Comparison of ENCODE assay signal across 8 mouse cellular contexts in the genomic region with DNA sequence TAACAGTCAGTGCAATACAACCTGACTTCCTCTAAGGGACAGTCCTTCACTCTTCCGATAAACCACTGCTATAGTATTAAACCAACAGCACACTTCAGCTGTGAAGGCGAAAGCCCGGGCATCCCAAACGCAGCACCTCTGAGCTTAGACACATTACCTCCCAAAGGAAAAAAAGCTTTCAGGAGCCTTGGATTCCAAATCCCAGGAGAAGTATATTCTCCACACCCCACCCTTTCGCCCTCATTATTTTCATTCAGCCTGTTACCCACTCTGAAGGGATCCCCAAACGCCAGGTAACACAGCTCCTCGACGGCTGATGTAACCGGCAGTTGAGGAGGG. TPM values are rescaled to one million over a fixed set of nuclear protein-coding genes. Genes with fewer than 3 reads are reported as not detected.
A peak's percentile ranks its signal among the peaks of the same experiment; 100 is the strongest.
DNase-seq lines count a peak whose midpoint lies in the region; ATAC-seq and TF ChIP-seq lines count a peak whose summit lies in the region.

No protein-coding gene starts in this region.

- 4% methylated on average over 9 of the region's 9 CpGs for WGBS in lung, postnatal 0 days
- 7% methylated on average over 9 of the region's 9 CpGs for WGBS in limb, embryonic 11.5 days
- 2% methylated on average over 9 of the region's 9 CpGs for WGBS in olfactory bulb, adult 2 months

- 0 out of 2 replicates have a peak, but pooled peaks cover 3% of the 10 kb centered on the region for H3K4me1 ChIP-seq in lung, postnatal 0 days (ENCODE audit: insufficient read depth, low read depth, low read length)
- peaks cover 46% of the 10 kb centered on the region for H3K4me1 ChIP-seq in erythroblast, embryonic 14.5 days (ENCODE audit: control insufficient read depth)
- H3K4me1 ChIP-seq in limb, embryonic 11.5 days (ENCODE audit: control insufficient read depth, insufficient read depth, low read length): no peaks in the 10 kb centered on the region
- H3K4me1 ChIP-seq in olfactory bulb, adult 2 months (ENCODE audit: control insufficient read depth, insufficient read depth, low read length): no peaks in the 10 kb centered on the region

- no peak for TF ChIP-seq CTCF in lung, postnatal 0 days (IDR thresholded peaks at IDR 0.05)
- TF ChIP-seq CTCF in olfactory bulb, adult 2 months (IDR thresholded peaks at IDR 0.05; ENCODE audit: insufficient read depth, low read depth, low read length): no peak

- H3K4me2 ChIP-seq in lung, postnatal 0 days (replicated peaks; ENCODE audit: low read depth, low read length): peak overlapping the region; percentile 62
- H3K4me2 ChIP-seq in limb, embryonic 11.5 days (ENCODE audit: low read depth, severe bottlenecking): peak overlapping the region; percentile 77

- no peak for TF ChIP-seq POLR2A in olfactory bulb, adult 2 months (IDR thresholded peaks at IDR 0.05; ENCODE audit: insufficient read depth, low read depth, low read length)

- TF ChIP-seq EP300 in lung, postnatal 0 days (IDR thresholded peaks at IDR 0.05): no peak

- DNase-seq in lung, postnatal 0 days (ENCODE audit: low spot score): no peak
- no peak for DNase-seq in lung, postnatal 10 days
- no peak for DNase-seq in limb, embryonic 11.5 days (ENCODE audit: low spot score)
- no peak for DNase-seq in right cerebral cortex, postnatal 36 days (ENCODE audit: low spot score in 2 of 2)
- DNase-seq in retina, postnatal 1 day: no peak
- DNase-seq in yolk sac, embryonic 10.5 days (ENCODE audit: low spot score): no peak

- ATAC-seq in lung, postnatal 0 days: no peak
- no peak for ATAC-seq in limb, embryonic 11.5 days (ENCODE audit: insufficient number of reproducible peaks, low FRiP score, low TSS enrichment, low read depth)

- no peaks in the 10 kb centered on the region for H3K9me3 ChIP-seq in lung, postnatal 0 days (ENCODE audit: low read length)
- H3K9me3 ChIP-seq in erythroblast, embryonic 14.5 days (ENCODE audit: control insufficient read depth, low read length): no peaks in the 10 kb centered on the region
- no peaks in the 10 kb centered on the region for H3K9me3 ChIP-seq in limb, embryonic 11.5 days (ENCODE audit: control insufficient read depth, low read length)

- H3K36me3 ChIP-seq in lung, postnatal 0 days (ENCODE audit: insufficient read depth, low read length): peaks cover 37% of the 10 kb centered on the region
- peaks cover 47% of the 10 kb centered on the region for H3K36me3 ChIP-seq in erythroblast, embryonic 14.5 days (ENCODE audit: control insufficient read depth)
- H3K36me3 ChIP-seq in limb, embryonic 11.5 days (ENCODE audit: control insufficient read depth, insufficient read depth, low read length): peaks cover 30% of the 10 kb centered on the region

- peak overlapping the region; percentile 93; the same call in 1 of the 2 replicates for H3K9ac ChIP-seq in lung, postnatal 0 days (replicated peaks; ENCODE audit: low read depth)
- peak overlapping the region; percentile 100 for H3K9ac ChIP-seq in limb, embryonic 11.5 days (ENCODE audit: low read length)

- H3K27ac ChIP-seq in lung, postnatal 0 days (ENCODE audit: low read length): peak overlapping the region; percentile 99
- peak overlapping the region; percentile 80 for H3K27ac ChIP-seq in limb, embryonic 11.5 days (replicated peaks; ENCODE audit: low read depth, low read length)
- H3K27ac ChIP-seq in olfactory bulb, adult 2 months (ENCODE audit: insufficient read depth, low read depth, low read length): 0 out of 2 replicates have a peak overlapping the region, but pooled peaks have one; percentile 84

- no peaks in the 10 kb centered on the region for H3K27me3 ChIP-seq in lung, postnatal 0 days (replicated peaks; ENCODE audit: insufficient read depth, low read length)
- no peaks in the 10 kb centered on the region for H3K27me3 ChIP-seq in erythroblast, embryonic 14.5 days (ENCODE audit: control insufficient read depth)
- no peaks in the 10 kb centered on the region for H3K27me3 ChIP-seq in limb, embryonic 11.5 days (ENCODE audit: control insufficient read depth, insufficient read depth, low read length)

- peak overlapping the region; percentile 83 for H3K4me3 ChIP-seq in lung, postnatal 0 days (ENCODE audit: low read depth, low read length)
- H3K4me3 ChIP-seq in erythroblast, embryonic 14.5 days (replicated peaks): peak overlapping the region; percentile 100
- H3K4me3 ChIP-seq in limb, embryonic 11.5 days (ENCODE audit: low read depth, low read length): peak overlapping the region; percentile 96
- H3K4me3 ChIP-seq in olfactory bulb, adult 2 months (ENCODE audit: insufficient read depth, low read depth, low read length): peak overlapping the region; percentile 96

RNA-seq across cellular contexts. Expression of gene Atxn2l, which starts 1.6 kb away (rescaled TPM):
- polyA plus RNA-seq in lung, postnatal 0 days (2015; fragmentation: Nextera tagmentation; extraction: Ambion mirVana): 22.1 and 24.5 TPM in 2 replicates
- 56.8 and 76.8 TPM in 2 replicates for polyA plus RNA-seq in erythroblast, embryonic 14.5 days (2012)
- 62.0 and 66.3 TPM in 2 replicates for polyA plus RNA-seq in limb, embryonic 11.5 days (2014; fragmentation: Nextera tagmentation; extraction: Ambion mirVana)
- polyA plus RNA-seq in olfactory bulb, adult 2 months (2012; ENCODE audit: insufficient read depth, insufficient read length, low replicate concordance, missing spikeins): 471 TPM in 1 of 2 replicates, not detected in the other

RNA-seq across cellular contexts. Expression of gene Tufm, which starts 14.5 kb away (rescaled TPM):
- 47.3 and 49.7 TPM in 2 replicates for polyA plus RNA-seq in lung, postnatal 0 days (2015; fragmentation: Nextera tagmentation; extraction: Ambion mirVana)
- polyA plus RNA-seq in erythroblast, embryonic 14.5 days (2012): 1.8 and 3.9 TPM in 2 replicates
- polyA plus RNA-seq in limb, embryonic 11.5 days (2014; fragmentation: Nextera tagmentation; extraction: Ambion mirVana): 165 and 170 TPM in 2 replicates
- not detected in 2 replicates for polyA plus RNA-seq in olfactory bulb, adult 2 months (2012; ENCODE audit: insufficient read depth, insufficient read length, low replicate concordance, missing spikeins)

RNA-seq across cellular contexts. Expression of gene Sh2b1, which starts 26.4 kb away (rescaled TPM):
- 25.6 and 28.6 TPM in 2 replicates for polyA plus RNA-seq in lung, postnatal 0 days (2015; fragmentation: Nextera tagmentation; extraction: Ambion mirVana)
- 2.3 and 2.6 TPM in 2 replicates for polyA plus RNA-seq in erythroblast, embryonic 14.5 days (2012)
- polyA plus RNA-seq in limb, embryonic 11.5 days (2014; fragmentation: Nextera tagmentation; extraction: Ambion mirVana): 50.7 and 51.3 TPM in 2 replicates
- polyA plus RNA-seq in olfactory bulb, adult 2 months (2012; ENCODE audit: insufficient read depth, insufficient read length, low replicate concordance, missing spikeins): not detected in 2 replicates

RNA-seq across cellular contexts. Expression of gene Atp2a1, which starts 38.7 kb away (rescaled TPM):
- polyA plus RNA-seq in lung, postnatal 0 days (2015; fragmentation: Nextera tagmentation; extraction: Ambion mirVana): 0.14 and 0.29 TPM in 2 replicates
- not detected in 2 replicates for polyA plus RNA-seq in erythroblast, embryonic 14.5 days (2012)
- 16.0 and 18.8 TPM in 2 replicates for polyA plus RNA-seq in limb, embryonic 11.5 days (2014; fragmentation: Nextera tagmentation; extraction: Ambion mirVana)
- not detected in 2 replicates for polyA plus RNA-seq in olfactory bulb, adult 2 months (2012; ENCODE audit: insufficient read depth, insufficient read length, low replicate concordance, missing spikeins)
